Mouse (Mus musculus): Measurements from ENCODE around the gene Atp6ap2. TPM values are rescaled to one million over a fixed set of nuclear protein-coding genes. Genes with fewer than 3 reads are reported as not detected.

The Atp6ap2 gene
- polyA plus RNA-seq, 1 experiment, result 23.3 TPM

GRCm38 (mm10) chrX:12645531-12646304 is 58.1 kb downstream of the Atp6ap2 start:
- Histone ChIP-seq H3K4me1 (ENCODE audit: control insufficient read depth, insufficient read depth, insufficient read length, low read length) (no peaks in the 10 kb centered on the region), H3K4me3 (ENCODE audit: insufficient read depth, low read depth, low read length) (no peak overlapping the region), H3K27ac (replicated peaks; ENCODE audit: low read depth, low read length) (no peak overlapping the region)

- Histone ChIP-seq H3K4me1 (ENCODE audit: control insufficient read depth, insufficient read depth, insufficient read length, low read length) (no peaks in the 10 kb centered on the region), H3K4me3 (ENCODE audit: insufficient read depth, low read depth, low read length) (no peak overlapping the region), H3K27ac (replicated peaks; ENCODE audit: low read depth, low read length) (no peak overlapping the region)
Observed at GRCm38 (mm10) chrX:12651906-12652305, 64.3 kb downstream of the Atp6ap2 start.

- no peak overlapping the region for H3K27ac ChIP-seq (replicated peaks; ENCODE audit: low read depth, low read length)
- H3K4me1 ChIP-seq (ENCODE audit: control insufficient read depth, insufficient read depth, insufficient read length, low read length), result no peaks in the 10 kb centered on the region
- no peak overlapping the region for H3K4me3 ChIP-seq (ENCODE audit: insufficient read depth, low read depth, low read length)
Observed at GRCm38 (mm10) chrX:12653879-12654278, 66.3 kb downstream of the Atp6ap2 start.

Other genes with a start within 250 kb of the Atp6ap2 start
- gene 1810030O07Rik, start 85.9 kb downstream of the Atp6ap2 start, polyA plus RNA-seq (2012; ENCODE audit: insufficient read depth, insufficient read length, missing spikeins), result 14.7 and 15.0 TPM in 2 replicates
- 8.1 and 8.8 TPM in 2 replicates for gene Med14, start 174.3 kb downstream of the Atp6ap2 start, polyA plus RNA-seq (2012; ENCODE audit: insufficient read depth, insufficient read length, missing spikeins)

Measured in brown adipose tissue, adult 24 weeks (tissue).